12 mouse cellular contexts compared by ENCODE assay signal in the genomic region with DNA sequence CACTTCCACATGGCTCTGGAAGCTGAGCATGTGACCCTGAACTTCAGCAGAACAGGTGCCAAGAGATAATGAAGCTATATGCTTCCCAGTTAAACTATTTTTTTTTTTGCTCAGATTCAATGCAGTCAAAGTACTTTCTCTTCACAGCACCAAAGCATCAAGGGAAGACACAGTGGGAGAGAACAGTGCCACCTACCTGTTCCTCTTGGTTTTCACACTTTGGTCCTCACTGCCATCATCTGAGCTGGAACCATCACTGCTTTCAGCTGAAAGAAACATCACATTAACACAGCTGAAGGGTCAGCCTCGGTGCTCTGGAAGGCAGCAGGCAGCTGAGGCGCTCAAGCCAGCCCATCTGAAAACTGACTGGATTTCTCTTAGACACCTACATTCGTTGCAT.
DNase-seq lines count a peak whose midpoint lies in the region; ATAC-seq and TF ChIP-seq lines count a peak whose summit lies in the region.
"Had no signal": no experiment of that assay in that cellular context is flagged by ENCODE, and none has a peak within 500 bp of the region (broad histone marks: within the 10 kb centered on the region; RNA-seq: fewer than 3 reads in every experiment).

No protein-coding gene starts in this region.

- H3K79me2 ChIP-seq in heart, adult 2 months (replicated peaks; ENCODE audit: control insufficient read depth, insufficient read depth, low read length) = no peaks in the 10 kb centered on the region

- no peaks in the 10 kb centered on the region for H3K36me3 ChIP-seq in heart, adult 2 months (ENCODE audit: control insufficient read depth, insufficient read depth, low read length)
- H3K36me3 ChIP-seq in heart, embryonic 11.5 days (ENCODE audit: control insufficient read depth, insufficient read depth, low read length) = no peaks in the 10 kb centered on the region
- H3K36me3 ChIP-seq in lung, postnatal 0 days (ENCODE audit: insufficient read depth, low read length) = no peaks in the 10 kb centered on the region
- no peaks in the 10 kb centered on the region for H3K36me3 ChIP-seq in midbrain, embryonic 15.5 days (replicated peaks)
- H3K36me3 ChIP-seq: embryonic facial prominence, embryonic 12.5 days; G1E; heart, embryonic 10.5 days; neural tube, embryonic 13.5 days had no signal

- H3K27ac ChIP-seq in heart, adult 2 months = no peak overlapping the region
- no peak overlapping the region for H3K27ac ChIP-seq in heart, embryonic 11.5 days (ENCODE audit: low read depth, low read length)
- H3K27ac ChIP-seq in lung, postnatal 0 days (ENCODE audit: low read length) = no peak overlapping the region
- H3K27ac ChIP-seq in cortical plate, adult 2 months (ENCODE audit: insufficient read depth, low read length) = no peak overlapping the region
- no peak overlapping the region for H3K27ac ChIP-seq in midbrain, embryonic 15.5 days
- H3K27ac ChIP-seq: embryonic facial prominence, embryonic 12.5 days; heart, embryonic 10.5 days; neural tube, embryonic 13.5 days had no signal

- H3K4me1 ChIP-seq in heart, adult 2 months (ENCODE audit: control insufficient read depth, insufficient read depth, low read length) = no peaks in the 10 kb centered on the region
- H3K4me1 ChIP-seq in heart, embryonic 11.5 days (ENCODE audit: control insufficient read depth, insufficient read depth, low read length) = no peaks in the 10 kb centered on the region
- H3K4me1 ChIP-seq in lung, postnatal 0 days (ENCODE audit: insufficient read depth, low read depth, low read length) = no peaks in the 10 kb centered on the region
- H3K4me1 ChIP-seq in cortical plate, adult 2 months (ENCODE audit: control insufficient read depth, insufficient read depth, low read length) = no peaks in the 10 kb centered on the region
- H3K4me1 ChIP-seq in midbrain, embryonic 15.5 days = no peaks in the 10 kb centered on the region
- H3K4me1 ChIP-seq: heart, embryonic 10.5 days had no signal

- no peak for TF ChIP-seq EP300 in heart, adult 2 months (IDR thresholded peaks at IDR 0.05; ENCODE audit: insufficient read depth, low read depth, low read length)
- TF ChIP-seq EP300 in lung, postnatal 0 days (IDR thresholded peaks at IDR 0.05) = no peak

- peak; percentile 35 for TF ChIP-seq CTCF in heart, adult 2 months (IDR thresholded peaks at IDR 0.05)
- TF ChIP-seq CTCF in lung, postnatal 0 days (IDR thresholded peaks at IDR 0.05) = peak; percentile 58
- TF ChIP-seq CTCF in cortical plate, adult 2 months (IDR thresholded peaks at IDR 0.05; ENCODE audit: extremely low read depth, insufficient read depth, low read length) = peak; percentile 67

- no peak overlapping the region for H3K4me3 ChIP-seq in heart, adult 2 months
- no peak overlapping the region for H3K4me3 ChIP-seq in heart, embryonic 11.5 days (ENCODE audit: low read depth, low read length)
- no peak overlapping the region for H3K4me3 ChIP-seq in lung, postnatal 0 days (ENCODE audit: low read depth, low read length)
- H3K4me3 ChIP-seq in cortical plate, adult 2 months (ENCODE audit: insufficient read depth, low read length) = no peak overlapping the region
- no peak overlapping the region for H3K4me3 ChIP-seq in midbrain, embryonic 15.5 days
- H3K4me3 ChIP-seq: embryonic facial prominence, embryonic 12.5 days; heart, embryonic 10.5 days; neural tube, embryonic 13.5 days had no signal

- H3K9ac ChIP-seq in heart, adult 2 months (ENCODE audit: low read depth, low read length) = no peak overlapping the region
- H3K9ac ChIP-seq in heart, embryonic 11.5 days (ENCODE audit: low read depth, low read length) = no peak overlapping the region
- no peak overlapping the region for H3K9ac ChIP-seq in lung, postnatal 0 days (replicated peaks; ENCODE audit: low read depth)
- no peak overlapping the region for H3K9ac ChIP-seq in midbrain, embryonic 15.5 days
- H3K9ac ChIP-seq: embryonic facial prominence, embryonic 12.5 days; neural tube, embryonic 13.5 days had no signal

- no peak for TF ChIP-seq POLR2A in heart, adult 2 months (IDR thresholded peaks at IDR 0.05; ENCODE audit: insufficient read depth, low read depth, low read length)
- no peak for TF ChIP-seq POLR2A in cortical plate, adult 2 months (IDR thresholded peaks at IDR 0.05; ENCODE audit: extremely low read depth, insufficient read depth, low read length)

- no peak for ATAC-seq in heart, embryonic 11.5 days (replicated peaks; ENCODE audit: insufficient number of reproducible peaks, low FRiP score, low TSS enrichment)
- no peak for ATAC-seq in lung, postnatal 0 days
- peak; percentile 44; the same call in 1 of the 2 replicates for ATAC-seq in neutrophil, adult 5-6 weeks (ENCODE audit: extremely low read depth, insufficient number of reproducible peaks, low FRiP score, poor library complexity, severe bottlenecking)
- no peak for ATAC-seq in midbrain, embryonic 15.5 days (replicated peaks)

- H3K27me3 ChIP-seq in heart, adult 2 months (ENCODE audit: control insufficient read depth, insufficient read depth, low read length) = no peaks in the 10 kb centered on the region
- no peaks in the 10 kb centered on the region for H3K27me3 ChIP-seq in heart, embryonic 11.5 days (ENCODE audit: control insufficient read depth, insufficient read depth, low read length)
- no peaks in the 10 kb centered on the region for H3K27me3 ChIP-seq in lung, postnatal 0 days (replicated peaks; ENCODE audit: insufficient read depth, low read length)
- H3K27me3 ChIP-seq in midbrain, embryonic 15.5 days (replicated peaks) = no peaks in the 10 kb centered on the region
- H3K27me3 ChIP-seq: embryonic facial prominence, embryonic 12.5 days; neural tube, embryonic 13.5 days had no signal

- DNase-seq in heart, adult 2 months = no peak
- peak; percentile 23 for DNase-seq in lung, postnatal 0 days (ENCODE audit: low spot score)
- DNase-seq in lung, postnatal 25 days (ENCODE audit: low spot score) = no peak
- DNase-seq: lung, postnatal 36 days had no signal

- intact Hi-C loops in heart, adult 2 months (cut with DNase I) = no loop called here

- 70% methylated on average over 3 of the region's 3 CpGs for WGBS in heart, adult 2 months
- WGBS in heart, embryonic 11.5 days (ENCODE audit: insufficient replicate concordance) = 68% methylated on average over 3 of the region's 3 CpGs
- WGBS in lung, postnatal 0 days = 66% methylated on average over 3 of the region's 3 CpGs
- WGBS in midbrain, embryonic 15.5 days = 76% methylated on average over 3 of the region's 3 CpGs

- no peaks in the 10 kb centered on the region for H3K9me3 ChIP-seq in heart, embryonic 11.5 days (replicated peaks; ENCODE audit: control insufficient read depth, low read length)
- H3K9me3 ChIP-seq in lung, postnatal 0 days (ENCODE audit: low read length) = no peaks in the 10 kb centered on the region
- no peaks in the 10 kb centered on the region for H3K9me3 ChIP-seq in midbrain, embryonic 15.5 days
- H3K9me3 ChIP-seq: heart, embryonic 10.5 days; neural tube, embryonic 13.5 days had no signal

- H3K4me2 ChIP-seq in heart, embryonic 11.5 days = no peak overlapping the region
- H3K4me2 ChIP-seq in lung, postnatal 0 days (replicated peaks; ENCODE audit: low read depth, low read length) = no peak overlapping the region
- H3K4me2 ChIP-seq in midbrain, embryonic 15.5 days = no peak overlapping the region
- H3K4me2 ChIP-seq: embryonic facial prominence, embryonic 12.5 days; neural tube, embryonic 13.5 days had no signal
